ENCODE assay signal across 12 mouse cellular contexts in genomic region chr2:153157270-153157669, GRCm38 (mm10). TPM values are rescaled to one million over a fixed set of nuclear protein-coding genes. Genes with fewer than 3 reads are reported as not detected.
DNase-seq lines count a peak whose midpoint lies in the region; ATAC-seq and TF ChIP-seq lines count a peak whose summit lies in the region.
"Had no signal": no experiment of that assay in that cellular context is flagged by ENCODE, and none has a peak within 500 bp of the region (broad histone marks: within the 10 kb centered on the region; RNA-seq: fewer than 3 reads in every experiment).

No protein-coding gene starts in this region.

- no peak for TF ChIP-seq EP300 in lung, postnatal 0 days (IDR thresholded peaks at IDR 0.05)

- peaks cover 3% of the 10 kb centered on the region; the same call in 1 of the 2 replicates for H3K4me1 ChIP-seq in forebrain, postnatal 0 days (ENCODE audit: insufficient read depth)
- peaks cover 6% of the 10 kb centered on the region for H3K4me1 ChIP-seq in forebrain, embryonic 10.5 days
- H3K4me1 ChIP-seq in lung, postnatal 0 days (ENCODE audit: insufficient read depth, low read depth, low read length) = peaks cover 6% of the 10 kb centered on the region

- intact Hi-C loops in left cerebral cortex, postnatal 10 days (cut with DNase I) = loop anchor here (10.0 kb wide), 1 partner anchor 258 kb away; no protein-coding TSS in a partner anchor

- H3K27me3 ChIP-seq in forebrain, postnatal 0 days (ENCODE audit: insufficient read depth, low read length) = no peaks in the 10 kb centered on the region
- peaks cover 28% of the 10 kb centered on the region for H3K27me3 ChIP-seq in forebrain, embryonic 10.5 days (ENCODE audit: poor library complexity, severe bottlenecking)
- no peaks in the 10 kb centered on the region for H3K27me3 ChIP-seq in lung, postnatal 0 days (replicated peaks; ENCODE audit: insufficient read depth, low read length)

- H3K36me3 ChIP-seq in forebrain, postnatal 0 days (ENCODE audit: insufficient read depth) = no peaks in the 10 kb centered on the region
- no peaks in the 10 kb centered on the region for H3K36me3 ChIP-seq in forebrain, embryonic 10.5 days (replicated peaks)
- H3K36me3 ChIP-seq in lung, postnatal 0 days (ENCODE audit: insufficient read depth, low read length) = no peaks in the 10 kb centered on the region

- H3K9me3 ChIP-seq in forebrain, postnatal 0 days (ENCODE audit: low read length) = no peaks in the 10 kb centered on the region
- no peaks in the 10 kb centered on the region for H3K9me3 ChIP-seq in forebrain, embryonic 10.5 days
- no peaks in the 10 kb centered on the region for H3K9me3 ChIP-seq in lung, postnatal 0 days (ENCODE audit: low read length)

- no peak overlapping the region for H3K27ac ChIP-seq in forebrain, postnatal 0 days (ENCODE audit: low read depth, low read length)
- no peak overlapping the region for H3K27ac ChIP-seq in forebrain, embryonic 10.5 days
- no peak overlapping the region for H3K27ac ChIP-seq in lung, postnatal 0 days (ENCODE audit: low read length)

- ATAC-seq in forebrain, postnatal 0 days = no peak
- no peak for ATAC-seq in lung, postnatal 0 days
- ATAC-seq: midbrain, embryonic 16.5 days had no signal

- H3K9ac ChIP-seq in forebrain, postnatal 0 days = no peak overlapping the region
- no peak overlapping the region for H3K9ac ChIP-seq in lung, postnatal 0 days (replicated peaks; ENCODE audit: low read depth)

- peak; percentile 29; the same call in 1 of the 2 replicates for TF ChIP-seq CTCF in forebrain, postnatal 0 days (IDR thresholded peaks at IDR 0.05; ENCODE audit: low read depth)
- TF ChIP-seq CTCF in lung, postnatal 0 days (IDR thresholded peaks at IDR 0.05) = peak; percentile 50

- H3K4me2 ChIP-seq in forebrain, postnatal 0 days (ENCODE audit: low read depth) = no peak overlapping the region
- no peak overlapping the region for H3K4me2 ChIP-seq in lung, postnatal 0 days (replicated peaks; ENCODE audit: low read depth, low read length)

- DNase-seq in forebrain, postnatal 0 days = no peak
- no peak for DNase-seq in forebrain, embryonic 10.5 days (ENCODE audit: extremely low spot score, low spot score)
- DNase-seq in lung, postnatal 0 days (ENCODE audit: low spot score) = no peak
- DNase-seq in lung, postnatal 25 days (ENCODE audit: low spot score) = no peak
- peak; percentile 78 for DNase-seq in ZHBTc4 (ENCODE audit: low read depth, low spot score)
- DNase-seq in thymus, postnatal 10 days (ENCODE audit: low spot score in 2 of 2) = peak; percentile 7 to 27
- no peak for DNase-seq in right cerebral cortex, postnatal 25 days
- DNase-seq in left cerebral cortex, postnatal 10 days (ENCODE audit: extremely low spot score in 1 of 2, low spot score in 2 of 2) = no peak
- DNase-seq: cerebellum, postnatal 36 days; gastrocnemius, postnatal 25 days; kidney, postnatal 14 days had no signal

- WGBS in forebrain, postnatal 0 days = 77% methylated on average over 2 of the region's 3 CpGs
- WGBS in forebrain, embryonic 10.5 days = 77% methylated on average over 2 of the region's 3 CpGs
- 52% methylated on average over 1 of the region's 3 CpGs for WGBS in lung, postnatal 0 days

- no peak overlapping the region for H3K4me3 ChIP-seq in forebrain, postnatal 0 days (ENCODE audit: low read depth, low read length)
- no peak overlapping the region for H3K4me3 ChIP-seq in forebrain, embryonic 10.5 days
- H3K4me3 ChIP-seq in lung, postnatal 0 days (ENCODE audit: low read depth, low read length) = no peak overlapping the region

RNA-seq across cellular contexts. Expression of gene Tm9sf4, which starts 3.8 kb away (rescaled TPM):
- total RNA-seq in forebrain, postnatal 0 days (2014; rRNA removed) = 42.8 and 60.4 TPM in 2 replicates
- polyA plus RNA-seq in forebrain, postnatal 0 days (2015; fragmentation: Nextera tagmentation; extraction: Ambion mirVana) = 52.5 and 69.3 TPM in 2 replicates
- 65.3 and 66.0 TPM in 2 replicates for polyA plus RNA-seq in forebrain, embryonic 10.5 days (2016; fragmentation: Nextera tagmentation; extraction: Ambion mirVana)
- 39.7 and 44.5 TPM in 2 replicates for polyA plus RNA-seq in lung, postnatal 0 days (2015; fragmentation: Nextera tagmentation; extraction: Ambion mirVana)
- 100 to 1,000 TPM; 123 to 128 TPM for total RNA-seq in left cerebral cortex, postnatal 10 days (2021)

RNA-seq across cellular contexts. Expression of gene Hck, which starts 49.0 kb away (rescaled TPM):
- 3.1 and 5.7 TPM in 2 replicates for total RNA-seq in forebrain, postnatal 0 days (2014; rRNA removed)
- 2.6 and 3.5 TPM in 2 replicates for polyA plus RNA-seq in forebrain, postnatal 0 days (2015; fragmentation: Nextera tagmentation; extraction: Ambion mirVana)
- polyA plus RNA-seq in forebrain, embryonic 10.5 days (2016; fragmentation: Nextera tagmentation; extraction: Ambion mirVana) = 0.92 and 1.5 TPM in 2 replicates
- 37.1 and 59.4 TPM in 2 replicates for polyA plus RNA-seq in lung, postnatal 0 days (2015; fragmentation: Nextera tagmentation; extraction: Ambion mirVana)
- 1 to 10 TPM; 2.4 to 3.0 TPM for total RNA-seq in left cerebral cortex, postnatal 10 days (2021)

Comparison
In these comparisons a context has a peak if more than half of its experiments do, and no peak if none do; other contexts are left out.
1. DNase-seq: peak in ZHBTc4 (single experiment) and thymus, postnatal 10 days (2 of 2); none in forebrain, postnatal 0 days (single experiment), forebrain, embryonic 10.5 days (single experiment), lung, postnatal 0 days (single experiment), lung, postnatal 25 days (single experiment), right cerebral cortex, postnatal 25 days (single experiment) and left cerebral cortex, postnatal 10 days (0 of 2).